Mouse (Mus musculus): ENCODE results near the gene Tnc.

The Tnc gene

DNA sequence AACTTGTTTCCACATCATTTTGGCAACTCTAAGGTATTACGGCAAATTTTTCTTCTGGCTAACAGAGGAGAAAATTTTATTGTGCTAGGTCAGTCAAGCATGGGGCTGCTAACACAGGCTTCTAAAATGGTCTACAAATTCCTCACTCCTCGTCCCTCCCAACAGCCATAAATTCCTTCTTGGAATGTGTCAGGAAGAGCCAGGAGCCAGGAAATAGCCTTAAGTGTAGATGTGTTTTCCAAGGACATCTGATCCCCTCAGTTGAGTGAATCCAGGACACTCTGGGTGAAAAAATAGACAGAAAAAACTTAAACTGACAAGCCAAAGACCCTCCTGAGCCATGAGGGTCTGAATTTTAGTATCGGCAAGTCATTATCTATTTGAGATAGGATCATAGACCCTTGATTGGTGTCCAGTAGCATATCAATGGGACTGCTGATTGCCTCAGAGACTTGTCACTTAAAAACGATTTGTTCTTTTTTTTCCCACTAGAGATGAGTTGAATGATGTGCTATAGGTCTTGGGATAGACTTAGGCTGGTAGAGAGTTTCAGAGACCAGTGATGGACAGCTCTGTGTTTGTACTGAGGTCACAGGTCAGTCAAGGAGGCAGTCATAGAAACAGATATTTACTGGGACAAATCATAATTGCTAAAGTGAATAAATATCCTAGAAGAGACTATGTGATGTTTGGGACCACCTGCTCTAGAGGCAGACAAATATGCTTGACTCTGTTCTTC, 22.6 kb downstream of the Tnc start:
- DNase-seq: no peak

DNA sequence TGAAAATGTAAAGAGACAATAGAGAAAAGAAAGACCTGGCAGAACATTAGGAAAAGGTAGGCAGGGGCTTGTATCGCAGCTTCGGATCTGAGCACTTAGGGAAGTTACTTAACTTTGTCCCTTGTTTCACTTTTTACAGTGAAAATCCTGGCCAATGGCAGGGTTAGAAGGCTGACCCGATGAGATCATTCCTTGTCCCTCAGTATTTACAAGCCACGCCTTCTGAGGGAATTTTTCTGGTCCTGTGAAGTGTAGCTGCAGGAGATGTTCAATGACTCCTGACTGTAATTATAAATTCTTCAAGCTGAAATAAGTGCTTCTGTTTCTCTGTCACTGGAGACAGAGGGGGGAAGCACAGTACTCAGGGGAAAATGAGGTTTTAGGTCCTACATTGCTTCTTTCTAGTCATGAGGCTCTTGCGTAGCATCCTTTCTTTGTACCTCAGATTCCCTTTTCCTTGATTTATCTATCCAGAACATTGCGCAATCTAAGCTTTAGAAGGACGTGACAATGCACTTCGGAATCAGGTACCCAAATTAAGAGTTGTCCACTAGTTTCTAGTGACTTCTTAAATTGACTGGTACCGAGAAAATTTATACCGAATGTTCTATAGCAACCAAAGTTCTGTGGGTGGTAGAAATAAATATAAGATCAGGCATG, 25.8 kb downstream of the Tnc start:
- no peak for DNase-seq

DNA sequence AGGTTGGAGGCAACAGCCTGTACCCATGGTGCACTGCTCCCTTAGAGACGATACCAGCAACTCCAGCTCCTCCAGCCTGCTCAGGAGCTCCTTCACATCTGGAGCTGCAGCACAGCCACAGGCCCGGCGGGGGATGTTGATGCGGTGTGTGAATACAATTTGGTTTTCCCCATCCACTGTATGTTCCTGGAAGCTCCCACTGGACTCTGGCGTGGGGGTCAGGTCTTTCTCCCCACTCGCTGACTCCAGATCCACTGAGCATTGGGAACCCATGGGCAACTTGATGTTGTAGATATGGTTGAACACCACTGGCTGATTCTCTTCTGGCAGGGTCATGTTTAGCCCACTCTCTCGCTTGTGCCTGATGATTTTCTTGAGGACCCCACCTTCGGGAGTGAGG, 26.7 kb downstream of the Tnc start:
- no peak for DNase-seq

DNA sequence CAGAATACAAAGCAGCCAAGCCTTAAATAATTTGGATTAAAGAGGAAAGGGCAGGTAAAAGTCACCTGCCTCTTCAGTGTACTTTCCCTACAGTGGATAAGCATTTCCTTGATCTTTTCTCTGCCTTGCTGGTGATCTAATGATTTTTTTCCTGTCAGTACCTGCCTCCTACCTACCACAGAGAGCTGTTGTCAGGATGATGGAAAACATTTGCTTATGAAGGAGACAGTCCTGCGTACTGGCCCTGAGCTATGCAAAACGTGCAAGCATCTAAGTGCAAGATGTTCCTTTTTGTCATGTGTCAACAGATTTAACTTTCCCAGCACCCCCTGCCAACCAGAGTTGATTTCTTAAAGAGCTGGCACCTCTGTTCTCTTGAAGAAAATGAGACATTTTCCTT, 35.5 kb downstream of the Tnc start:
- no peak for DNase-seq

DNA sequence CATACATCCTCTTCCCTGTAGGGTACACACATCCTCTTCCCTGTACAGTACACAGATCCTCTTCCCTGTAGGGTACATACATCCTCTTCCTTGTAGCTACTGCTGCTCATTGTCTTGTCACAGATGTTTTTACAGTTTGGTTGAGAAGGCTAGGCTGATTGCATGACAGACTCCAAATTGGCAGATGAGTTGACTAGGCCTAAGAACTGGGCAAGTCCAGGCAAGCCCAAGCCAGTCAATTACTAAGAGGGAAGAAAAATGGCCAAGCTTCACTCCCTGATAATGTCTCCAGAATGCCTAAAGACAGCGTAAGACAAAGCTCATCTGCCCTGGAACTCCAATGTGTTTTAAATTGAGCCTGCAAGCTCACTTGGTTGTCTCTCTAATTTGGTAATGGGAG, 36.9 kb downstream of the Tnc start:
- no peak for DNase-seq

DNA sequence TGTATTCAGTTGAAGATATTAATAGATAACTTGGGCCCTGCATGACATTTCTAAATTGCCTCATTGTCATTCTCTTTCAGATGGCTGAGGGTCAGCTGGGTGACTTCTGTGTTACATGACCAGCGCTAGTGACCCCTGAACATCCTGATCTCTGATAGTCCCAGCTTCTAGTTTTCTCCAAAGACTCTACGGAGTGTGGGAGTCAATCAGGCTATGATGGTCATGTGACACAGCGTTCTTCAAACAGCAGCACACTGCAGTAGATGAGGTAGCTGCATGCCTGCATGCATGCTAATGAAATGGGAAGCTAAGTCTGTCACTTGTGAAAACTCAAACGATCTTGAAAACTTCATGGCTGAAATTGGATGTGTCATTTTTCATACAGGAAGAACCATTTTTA, 41.6 kb downstream of the Tnc start:
- no peak for DNase-seq

DNA sequence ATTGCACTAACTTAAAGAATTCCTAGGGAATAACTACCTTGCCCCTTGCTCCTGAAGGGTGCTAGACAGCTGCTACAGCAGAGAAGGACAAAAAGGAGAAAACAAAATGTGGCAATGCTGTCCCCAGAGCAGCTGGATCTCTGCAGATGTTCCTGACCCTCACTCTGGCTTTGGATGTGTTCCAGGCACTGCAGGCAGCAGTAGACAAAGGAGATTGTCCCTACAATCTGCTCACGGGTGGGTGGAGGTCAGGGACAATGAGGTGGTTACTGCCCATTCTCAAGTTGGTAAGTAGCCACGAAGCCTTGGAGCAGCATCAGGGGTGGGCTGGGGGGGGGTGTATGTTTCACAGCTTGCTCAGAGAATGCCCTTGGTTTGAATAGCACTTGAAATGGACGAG, 43.1 kb downstream of the Tnc start:
- DNase-seq: no peak

DNA sequence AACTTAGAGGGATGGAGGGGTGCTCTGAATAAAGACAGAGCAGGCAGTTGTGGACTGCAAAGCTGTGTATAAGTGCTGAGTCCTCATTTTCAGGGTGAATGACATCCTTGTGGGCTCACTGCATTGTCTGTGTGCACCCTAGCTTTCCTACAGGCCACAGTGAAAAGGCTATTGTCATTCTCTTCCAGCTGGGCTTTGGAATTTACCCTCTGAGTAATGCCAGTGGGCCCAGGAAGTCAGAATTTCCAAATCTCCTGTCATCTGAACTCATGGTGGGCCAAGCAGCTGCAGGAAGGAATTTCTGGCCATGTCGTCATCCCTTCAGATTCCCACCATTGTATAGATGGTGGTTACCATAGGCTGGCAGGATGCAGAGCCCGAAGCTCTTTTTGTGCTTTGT, 44.6 kb downstream of the Tnc start:
- DNase-seq: no peak

DNA sequence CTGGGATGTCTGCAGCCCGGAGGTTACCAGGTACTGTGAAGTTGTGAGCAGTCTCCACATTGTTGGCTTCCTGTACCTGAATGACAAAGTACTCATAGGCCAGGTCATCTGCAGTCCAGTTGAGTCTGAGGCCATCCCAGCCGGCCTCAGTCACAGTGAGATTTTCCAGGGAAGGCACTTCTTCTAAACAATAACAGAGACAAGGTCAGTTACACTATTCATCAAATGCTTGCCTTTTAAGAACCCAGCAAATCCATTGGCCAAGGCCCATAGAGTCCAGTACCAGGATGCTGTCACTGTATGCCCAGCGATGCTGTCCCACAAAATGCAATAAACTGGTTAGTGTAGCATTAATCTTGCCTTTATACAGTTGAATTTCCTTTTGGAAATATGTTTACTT, 46.0 kb downstream of the Tnc start:
- no peak for DNase-seq

DNA sequence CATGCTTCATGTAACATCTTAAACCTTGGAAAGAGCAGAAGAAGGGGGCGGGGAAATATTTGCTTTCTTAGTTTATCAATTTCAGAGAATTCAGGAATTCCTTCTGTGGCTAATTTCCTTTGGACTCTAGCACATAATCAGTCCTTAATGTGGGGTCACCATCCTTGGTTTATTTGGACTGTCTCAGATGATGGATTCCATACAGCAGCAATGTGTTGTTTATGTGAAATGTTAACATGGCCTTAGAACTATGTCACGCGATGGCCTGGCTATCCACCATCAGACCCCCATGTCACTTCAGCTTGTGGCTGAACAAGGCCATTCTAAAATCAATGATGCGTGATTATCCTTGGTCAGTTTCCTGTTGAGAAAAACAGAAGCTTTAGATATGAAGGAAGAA, 46.5 kb downstream of the Tnc start:
- no peak for DNase-seq

DNA sequence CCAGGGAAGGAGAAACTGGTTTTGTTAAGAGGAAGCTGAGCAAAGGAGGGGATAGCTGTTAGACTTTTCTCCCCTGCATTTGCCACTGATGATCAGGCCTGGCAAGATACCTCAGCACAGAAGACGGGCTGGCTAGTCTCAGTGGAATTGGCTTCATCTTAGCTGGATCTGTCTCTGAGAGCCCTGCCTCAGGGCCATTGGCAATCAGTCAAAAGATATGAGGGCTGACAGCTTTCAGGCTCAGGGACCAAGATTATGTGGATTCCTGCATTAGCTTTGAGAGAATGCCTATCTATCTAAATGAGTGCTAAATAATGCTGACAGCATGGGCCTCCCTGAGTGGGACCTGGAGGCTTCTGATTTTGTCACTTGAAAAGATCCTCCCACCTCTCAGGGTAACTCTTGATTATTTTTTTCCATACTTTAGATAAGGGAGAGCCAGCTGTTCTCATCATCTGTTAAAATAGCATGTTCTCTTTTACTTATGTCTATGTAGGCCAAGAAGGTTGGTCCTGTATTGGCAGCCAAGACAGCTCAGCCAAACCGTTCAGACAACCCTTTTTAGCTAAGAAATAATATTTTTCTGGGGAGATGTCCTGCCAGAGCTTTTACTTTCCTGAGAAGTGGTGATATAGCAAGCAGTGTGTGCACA, 53.2 kb downstream of the Tnc start:
- no peak for DNase-seq

DNA sequence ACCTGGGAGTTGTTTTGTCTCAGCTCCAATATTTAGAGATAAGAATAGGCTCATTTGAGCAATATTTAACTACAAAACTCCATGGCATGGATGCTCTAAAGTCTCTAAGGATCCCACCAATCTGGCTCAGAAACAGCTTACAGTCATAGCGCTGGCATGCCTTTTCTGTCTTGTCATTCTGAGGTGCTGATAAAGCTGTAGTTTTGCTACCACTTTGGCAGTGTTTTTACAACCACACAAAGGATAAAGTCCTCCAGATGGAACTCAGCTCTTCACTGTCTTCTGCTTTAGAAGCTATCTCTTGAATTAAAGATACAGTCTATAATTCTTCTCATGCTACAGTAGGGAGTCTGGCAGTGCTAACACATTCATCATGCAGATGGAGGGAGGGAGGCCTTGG, 56.6 kb downstream of the Tnc start:
- DNase-seq: no peak

DNA sequence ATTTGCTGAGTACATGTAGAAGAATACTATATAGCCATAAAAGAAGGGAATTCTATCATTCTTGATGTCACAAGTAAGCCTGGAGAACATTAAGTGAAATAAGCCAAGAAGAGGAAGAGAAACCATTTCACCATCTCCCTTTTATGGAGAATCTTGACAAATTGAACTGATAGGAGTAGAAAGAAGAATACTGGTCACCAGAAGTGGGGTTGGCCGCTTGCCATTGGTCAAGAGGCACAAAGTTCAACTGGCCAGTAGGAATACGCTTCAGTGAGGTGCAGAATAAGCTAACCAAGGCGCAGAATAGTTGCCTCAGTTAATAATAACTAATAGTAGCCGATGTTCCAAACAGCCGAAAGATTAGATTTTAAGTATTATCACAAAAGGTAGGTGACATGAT, 58.7 kb downstream of the Tnc start:
- no peak for DNase-seq

DNA sequence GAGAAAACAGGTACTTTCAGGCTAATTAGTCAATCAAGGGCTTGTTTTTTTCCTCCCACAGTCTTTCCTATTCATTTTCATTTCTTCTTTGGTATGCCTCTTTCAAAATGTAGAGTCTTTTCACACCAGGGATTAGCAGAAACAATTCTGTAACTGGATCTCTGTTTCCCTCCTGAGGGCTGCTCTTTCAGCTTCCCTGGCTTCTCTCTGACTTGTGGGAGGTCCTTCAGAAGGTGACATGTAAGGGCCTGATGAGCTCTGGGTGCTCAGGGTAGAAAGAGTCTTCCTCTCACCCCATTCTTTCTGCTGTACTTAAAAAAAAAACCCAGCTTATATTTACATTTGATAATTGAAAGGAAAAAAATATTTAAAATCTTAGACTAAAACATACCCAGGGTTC, 60.2 kb downstream of the Tnc start:
- no peak for DNase-seq

DNA sequence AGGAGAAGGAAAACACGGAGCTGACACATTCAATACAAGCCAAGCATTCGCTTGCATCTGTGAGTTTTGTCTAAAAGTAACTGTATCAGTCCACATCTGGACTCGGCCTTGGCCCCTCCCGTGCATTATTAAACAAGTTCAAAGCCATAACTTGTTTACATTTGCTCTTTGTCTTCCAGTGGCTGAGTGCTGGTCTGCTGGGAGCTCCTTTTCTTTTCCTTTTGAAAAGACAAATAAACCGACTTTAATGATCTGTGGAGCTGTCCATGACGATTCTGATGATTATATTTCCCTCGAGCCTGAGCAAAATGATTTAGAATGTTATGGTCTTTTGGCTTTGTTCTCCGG, 63.7 kb downstream of the Tnc start:
- no peak for DNase-seq

DNA sequence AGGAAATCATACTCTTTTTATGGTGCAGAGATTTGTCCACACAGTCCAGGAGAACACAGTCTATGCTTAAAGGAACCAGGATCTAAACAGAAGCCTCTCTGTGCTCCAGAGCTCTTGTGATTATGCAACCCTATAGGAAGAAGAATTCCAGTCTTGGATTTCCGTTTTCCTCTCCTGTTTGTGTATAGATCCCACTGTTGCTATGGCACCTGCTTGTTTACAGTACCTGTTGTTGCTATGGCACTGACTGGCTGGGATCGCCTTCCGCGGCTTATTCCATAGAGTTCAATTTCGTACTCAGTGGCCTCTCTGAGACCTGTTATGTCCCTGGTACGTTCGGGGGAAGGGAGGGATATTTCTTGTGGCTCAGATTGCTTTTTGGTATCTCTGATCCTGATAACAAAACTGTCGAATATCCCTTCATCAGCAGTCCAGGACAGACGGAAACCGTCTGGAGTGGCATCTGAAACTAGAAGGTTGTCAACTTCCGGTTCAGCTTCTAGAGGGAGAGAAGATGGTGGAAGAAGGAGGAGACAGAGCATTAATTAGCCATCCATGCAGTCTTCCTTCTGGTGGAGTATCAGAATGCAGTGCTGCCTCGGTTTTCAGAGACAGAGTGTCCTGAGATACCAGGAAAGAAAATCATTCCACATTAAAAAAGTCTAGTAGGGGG, 64.3 kb downstream of the Tnc start:
- no peak for DNase-seq

DNA sequence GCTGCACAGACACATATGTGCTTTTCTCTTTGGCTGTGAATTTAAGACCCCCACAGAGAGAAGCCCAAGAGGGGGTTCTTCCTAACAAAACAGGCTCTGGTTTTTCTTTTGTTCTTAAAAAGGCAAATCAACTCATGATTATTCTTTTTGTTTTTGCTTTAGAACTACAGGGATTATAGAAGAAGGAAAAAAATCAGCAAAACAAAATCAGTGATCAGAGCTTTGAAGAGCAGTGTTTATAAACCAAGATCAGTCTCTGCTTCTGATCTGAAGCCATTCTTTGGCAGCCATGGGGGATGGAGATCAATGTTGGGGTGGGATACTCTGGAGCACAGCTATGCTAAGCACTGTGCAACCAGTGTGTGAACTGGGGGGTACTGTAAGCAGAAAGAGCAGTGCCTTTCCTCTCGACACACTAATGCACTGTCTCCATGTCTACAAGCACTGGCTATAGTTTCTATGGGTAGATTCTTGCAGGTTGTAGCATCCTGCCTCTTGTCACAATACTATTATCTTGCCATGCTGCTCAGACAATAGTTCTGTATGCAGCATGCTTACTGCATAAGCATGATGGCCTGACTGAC, 66.5 kb downstream of the Tnc start:
- no peak for DNase-seq

DNA sequence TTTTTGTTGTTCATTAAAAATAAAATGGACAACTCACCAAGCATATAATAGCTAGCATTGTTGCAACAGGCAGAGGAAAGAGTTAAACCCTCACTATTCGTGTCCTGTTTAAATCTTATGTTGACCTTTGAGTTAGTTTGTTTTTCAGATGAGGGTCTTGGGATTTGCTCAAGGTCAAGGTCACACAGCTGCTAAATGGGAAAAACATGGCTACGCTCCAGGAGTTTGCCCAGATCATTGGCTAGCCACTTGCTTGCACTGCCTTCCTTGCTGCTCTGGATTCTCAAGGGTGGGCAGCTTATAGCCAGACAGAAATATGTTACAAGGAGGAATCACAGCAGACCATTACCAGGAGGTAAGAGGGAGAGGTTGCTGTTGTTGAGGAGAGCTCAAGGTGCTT, 67.2 kb downstream of the Tnc start:
- no peak for DNase-seq

DNA sequence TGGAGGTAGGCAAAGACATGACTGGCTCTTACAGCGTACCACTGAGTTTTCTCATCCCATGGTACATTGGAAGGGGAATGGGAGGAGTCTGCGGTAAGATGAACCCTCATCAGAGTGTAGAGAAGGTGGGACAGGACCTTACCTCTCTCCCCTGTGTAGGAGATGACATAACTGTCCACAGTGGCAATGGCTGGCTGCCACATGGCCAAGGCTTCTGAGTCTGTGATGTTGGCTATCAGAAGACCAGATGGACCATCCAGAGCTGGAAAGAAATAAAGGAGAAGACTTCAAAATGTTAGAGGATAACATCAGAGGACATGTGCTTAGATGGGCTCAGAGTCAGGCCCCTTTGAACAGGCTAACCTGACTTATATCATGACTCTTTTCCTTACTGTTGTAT, 74.3 kb downstream of the Tnc start:
- DNase-seq: peak; percentile 20

DNA sequence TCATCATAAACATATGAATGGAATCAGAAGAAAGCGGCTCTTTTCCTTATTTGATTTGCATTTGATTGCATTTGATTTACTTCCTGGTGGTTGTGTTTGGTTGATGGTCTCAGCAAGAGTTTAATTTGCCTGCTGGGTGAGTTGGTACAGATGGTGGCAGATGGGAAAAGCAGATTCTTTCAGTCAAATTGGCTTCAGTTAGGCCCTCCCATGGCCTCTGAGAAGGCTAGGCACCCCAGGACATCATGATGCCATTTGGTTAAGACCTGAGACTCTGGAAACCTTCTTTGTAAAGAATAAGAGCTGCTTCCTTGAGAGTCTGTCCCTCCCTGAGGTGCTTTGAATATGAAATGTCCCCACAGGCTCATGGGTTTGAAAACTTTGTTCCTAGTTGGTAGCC, 75.1 kb downstream of the Tnc start:
- peak; percentile 51 for DNase-seq

DNA sequence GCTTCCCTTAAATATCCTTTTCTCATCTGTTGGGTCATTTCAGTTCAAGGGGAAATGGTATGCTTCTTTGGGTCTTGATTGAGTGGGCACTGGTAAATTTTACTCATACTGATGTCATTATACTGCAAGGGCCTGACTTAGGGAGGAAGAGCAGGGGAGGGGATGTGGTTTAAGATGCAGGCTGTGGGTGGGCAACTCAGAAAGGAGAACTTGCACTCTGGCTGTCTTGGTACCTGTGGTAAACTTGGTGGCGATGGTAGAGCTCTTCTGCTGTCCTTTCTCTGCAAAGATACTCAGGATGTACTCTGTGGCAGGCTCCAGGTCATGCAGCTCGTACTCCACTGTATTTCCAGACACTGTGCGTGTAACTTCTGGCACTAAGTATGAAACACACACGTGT, 75.9 kb downstream of the Tnc start:
- no peak for DNase-seq

DNA sequence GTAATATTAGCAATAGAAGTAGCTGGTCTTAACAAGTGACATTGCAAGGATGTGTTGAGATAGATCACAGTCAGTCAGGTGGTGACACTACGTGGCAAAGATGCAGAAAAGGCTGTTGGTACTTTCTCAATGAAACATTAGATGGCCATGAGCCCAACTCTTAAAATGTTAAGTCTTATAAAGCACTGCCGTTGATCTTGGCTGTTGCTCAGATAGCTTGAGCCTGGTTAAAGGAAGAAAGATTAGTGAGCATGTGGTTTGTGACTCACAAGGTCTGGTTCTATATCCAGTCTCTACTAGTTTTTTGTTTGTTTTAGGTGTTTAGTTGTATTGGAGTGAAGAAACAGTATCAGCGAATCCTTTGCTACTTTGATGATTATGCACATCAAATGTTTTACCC, 76.9 kb downstream of the Tnc start:
- no peak for DNase-seq

DNA sequence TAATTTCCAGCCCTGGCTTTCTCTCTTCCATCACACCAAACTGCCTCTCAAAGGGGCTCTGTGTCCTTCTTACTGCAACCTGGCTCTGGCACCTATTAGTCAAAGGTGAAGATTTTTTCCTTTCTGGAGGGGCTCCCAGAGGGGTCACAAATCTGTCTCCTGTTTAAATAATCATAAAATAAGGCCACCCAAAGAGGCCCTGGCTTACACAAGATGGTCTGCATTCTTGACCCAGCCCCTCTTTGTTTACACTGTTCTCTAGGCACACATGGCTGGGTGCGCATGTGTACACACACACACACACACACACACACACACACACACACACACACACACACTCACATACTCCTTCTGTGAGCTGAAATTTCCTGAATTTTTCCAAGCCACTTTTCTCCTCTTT, 83.4 kb downstream of the Tnc start:
- DNase-seq: no peak
